Mouse (Mus musculus) heart, adult 2 months (tissue): ENCODE measurements around the gene Prdm15.
A peak's percentile ranks its signal among the peaks of the same experiment; 100 is the strongest.

ENCODE experiments used
- CTCF ChIP-seq: fragments of 200-600 bp; IDR thresholded peaks from 2 replicates; pipeline ENCODE4 v1.8.1; 2022; ENCODE audit warnings: antibody characterized with exemption, mild to moderate bottlenecking, moderate library complexity
- EP300 ChIP-seq: fragments of 200-500 bp; IDR thresholded peaks from 2 replicates; pipeline ENCODE4 v1.6.1; 2011; ENCODE audit warnings: low read depth, low read length, control low read depth; ENCODE audit not compliant: insufficient read depth
- POLR2A ChIP-seq: fragments of 200-500 bp; IDR thresholded peaks from 2 replicates; pipeline ENCODE4 v1.6.1; 2011; ENCODE audit warnings: mild to moderate bottlenecking, low read depth, low read length, control low read depth; ENCODE audit not compliant: insufficient read depth

- TF ChIP-seq EP300 (no peak), CTCF (peak; percentile 80), POLR2A (no peak)
Observed at GRCm38 (mm10) chr16:97879134-97879533, 27.5 kb upstream of the Prdm15 start.
